Mouse (Mus musculus): Measurements from ENCODE around the gene Dnm1.

Dnm1 gene

GRCm38 (mm10) chr2:32353007-32353542 lies at the start of gene Dnm1:
Dnm1 (minus strand) TSS chr2:32353338.
- DNase-seq (ENCODE audit: inconsistent ontology term): peak; percentile 82

- no peak for DNase-seq (ENCODE audit: inconsistent ontology term)
Observed at GRCm38 (mm10) chr2:32396695-32397094, 43.6 kb upstream of the Dnm1 start.

- DNase-seq (ENCODE audit: inconsistent ontology term): peak; percentile 97
Observed at GRCm38 (mm10) chr2:32395946-32396621, 42.9 kb upstream of the Dnm1 start.

GRCm38 (mm10) chr2:32395484-32395945 lies 42.4 kb upstream of the Dnm1 start, which contains the start of gene Ptges2:
Ptges2 (plus strand) TSS chr2:32395896.
- peak; percentile 96 for DNase-seq (ENCODE audit: inconsistent ontology term)

- no peak for DNase-seq (ENCODE audit: inconsistent ontology term)
Observed at GRCm38 (mm10) chr2:32394973-32395372, 41.8 kb upstream of the Dnm1 start.

GRCm38 (mm10) chr2:32392063-32392462 lies 38.9 kb upstream of the Dnm1 start:
- DNase-seq (ENCODE audit: inconsistent ontology term): no peak

GRCm38 (mm10) chr2:32390871-32391270 lies 37.7 kb upstream of the Dnm1 start:
- DNase-seq (ENCODE audit: inconsistent ontology term): no peak

- no peak for DNase-seq (ENCODE audit: inconsistent ontology term)
Observed at GRCm38 (mm10) chr2:32389157-32389556, 36.0 kb upstream of the Dnm1 start.

GRCm38 (mm10) chr2:32387706-32388490 lies 34.8 kb upstream of the Dnm1 start, which contains the start of gene Lcn2:
Lcn2 (minus strand) TSS chr2:32388252.
- DNase-seq (ENCODE audit: inconsistent ontology term): no peak

GRCm38 (mm10) chr2:32382689-32383088 lies 29.6 kb upstream of the Dnm1 start:
- no peak for DNase-seq (ENCODE audit: inconsistent ontology term)

GRCm38 (mm10) chr2:32381775-32382223 lies 28.7 kb upstream of the Dnm1 start, which contains the start of gene 1110008P14Rik:
1110008P14Rik (minus strand) TSS chr2:32381938.
- DNase-seq (ENCODE audit: inconsistent ontology term): peak; percentile 95

GRCm38 (mm10) chr2:32381141-32381774 lies 28.1 kb upstream of the Dnm1 start:
- DNase-seq (ENCODE audit: inconsistent ontology term): no peak

GRCm38 (mm10) chr2:32380001-32380500 lies 26.9 kb upstream of the Dnm1 start:
- peak; percentile 57 for DNase-seq (ENCODE audit: inconsistent ontology term)

- no peak for DNase-seq (ENCODE audit: inconsistent ontology term)
Observed at GRCm38 (mm10) chr2:32376963-32377362, 23.8 kb upstream of the Dnm1 start.

GRCm38 (mm10) chr2:32375317-32375940 lies 22.3 kb upstream of the Dnm1 start:
- DNase-seq (ENCODE audit: inconsistent ontology term): no peak

GRCm38 (mm10) chr2:32374191-32374590 lies 21.1 kb upstream of the Dnm1 start:
- no peak for DNase-seq (ENCODE audit: inconsistent ontology term)

- DNase-seq (ENCODE audit: inconsistent ontology term): no peak
Observed at GRCm38 (mm10) chr2:32367315-32367714, 14.2 kb upstream of the Dnm1 start.

GRCm38 (mm10) chr2:32364121-32364520 lies 11.0 kb upstream of the Dnm1 start:
- no peak for DNase-seq (ENCODE audit: inconsistent ontology term)

GRCm38 (mm10) chr2:32363376-32364106 lies 10.4 kb upstream of the Dnm1 start:
- DNase-seq (ENCODE audit: inconsistent ontology term): no peak

GRCm38 (mm10) chr2:32362817-32363340 lies 9.7 kb upstream of the Dnm1 start:
- DNase-seq (ENCODE audit: inconsistent ontology term): peak; percentile 94

Measured in Muller cell, postnatal 12 days (primary cell).